Mouse (Mus musculus): Measurements from ENCODE around the gene Cyp26a1. TPM values are rescaled to one million over a fixed set of nuclear protein-coding genes. Genes with fewer than 3 reads are reported as not detected.

Gene Cyp26a1
- polyA plus RNA-seq, 1 experiment = not detected

DNA sequence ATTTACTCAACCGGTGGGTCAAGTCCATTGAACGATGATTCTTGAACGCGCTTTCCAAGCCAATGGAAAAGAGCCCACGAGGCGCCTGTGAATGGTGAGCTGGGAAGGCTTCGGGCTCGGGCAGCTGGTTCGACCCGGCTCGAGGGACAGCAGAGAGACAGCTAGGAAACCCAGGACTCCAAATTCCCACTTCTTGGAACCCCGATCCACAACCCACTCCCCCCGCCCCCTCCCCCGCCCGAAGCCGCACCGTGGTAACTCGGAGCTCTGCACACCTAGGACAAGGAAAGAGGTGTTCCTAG lies 312 bp upstream of the Cyp26a1 start:
- no peak for TF ChIP-seq POLR2A (IDR thresholded peaks at IDR 0.05; ENCODE audit: low read depth, low read length)
- no peak for TF ChIP-seq CTCF (IDR thresholded peaks at IDR 0.05; ENCODE audit: borderline replicate concordance, insufficient read depth, low read length)
- Histone ChIP-seq H3K27ac (ENCODE audit: insufficient read depth, low read length) (no peak overlapping the region), H3K4me3 (ENCODE audit: insufficient read depth, low read length) (no peak overlapping the region), H3K4me1 (ENCODE audit: control insufficient read depth, insufficient read depth, low read length) (peaks cover 7% of the 10 kb centered on the region; the same call in 1 of the 2 replicates)

GRCm38 (mm10) chr19:37698273-37699160 lies 919 bp downstream of the Cyp26a1 start:
- no peak overlapping the region for H3K4me3 ChIP-seq (ENCODE audit: insufficient read depth, low read length)
- no peak for TF ChIP-seq CTCF (IDR thresholded peaks at IDR 0.05; ENCODE audit: borderline replicate concordance, insufficient read depth, low read length)
- TF ChIP-seq POLR2A (IDR thresholded peaks at IDR 0.05; ENCODE audit: low read depth, low read length) = no peak
- H3K27ac ChIP-seq (ENCODE audit: insufficient read depth, low read length) = no peak overlapping the region
- peaks cover 7% of the 10 kb centered on the region; the same call in 1 of the 2 replicates for H3K4me1 ChIP-seq (ENCODE audit: control insufficient read depth, insufficient read depth, low read length)

GRCm38 (mm10) chr19:37699711-37700110 lies 2.1 kb downstream of the Cyp26a1 start:
- no peak for TF ChIP-seq CTCF (IDR thresholded peaks at IDR 0.05; ENCODE audit: borderline replicate concordance, insufficient read depth, low read length)
- peaks cover 7% of the 10 kb centered on the region; the same call in 1 of the 2 replicates for H3K4me1 ChIP-seq (ENCODE audit: control insufficient read depth, insufficient read depth, low read length)
- no peak overlapping the region for H3K4me3 ChIP-seq (ENCODE audit: insufficient read depth, low read length)
- no peak overlapping the region for H3K27ac ChIP-seq (ENCODE audit: insufficient read depth, low read length)

DNA sequence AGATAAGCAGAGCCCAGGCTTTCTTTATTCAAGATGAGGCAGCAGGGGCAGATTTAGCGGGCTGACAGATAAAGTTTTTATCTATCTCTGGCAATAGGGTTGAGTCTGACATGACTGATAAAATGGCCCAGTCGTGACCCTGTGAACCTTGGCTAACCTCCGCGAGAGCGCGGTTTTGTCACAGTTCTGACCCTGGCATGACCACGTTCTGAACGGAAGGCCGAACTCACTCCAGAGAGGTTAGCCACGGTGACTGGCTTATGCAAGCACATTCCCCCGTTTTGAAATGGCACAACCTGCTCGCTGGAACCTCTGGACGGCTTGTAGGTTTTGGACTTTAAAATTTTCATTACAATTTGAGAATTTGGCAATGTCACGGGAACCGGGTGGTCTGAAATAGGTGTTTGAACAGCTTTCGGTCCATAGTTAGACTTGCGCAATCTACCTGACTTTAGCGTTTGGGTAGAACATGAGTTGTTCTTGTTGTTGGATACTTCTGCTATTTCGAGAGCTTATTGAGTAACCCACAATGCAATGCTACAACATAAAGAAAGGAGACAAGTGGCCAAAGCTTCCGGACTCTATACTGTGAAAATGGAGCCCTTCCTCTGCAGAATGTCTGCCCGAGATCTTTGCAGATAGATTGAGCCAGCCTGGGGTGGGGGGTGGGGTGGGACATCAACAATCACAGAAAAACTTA lies 4.9 kb downstream of the Cyp26a1 start:
- Histone ChIP-seq H3K27ac (ENCODE audit: insufficient read depth, low read length) (no peak overlapping the region), H3K4me1 (ENCODE audit: control insufficient read depth, insufficient read depth, low read length) (peaks cover 7% of the 10 kb centered on the region; the same call in 1 of the 2 replicates), H3K4me3 (ENCODE audit: insufficient read depth, low read length) (no peak overlapping the region)
- no peak for TF ChIP-seq CTCF (IDR thresholded peaks at IDR 0.05; ENCODE audit: borderline replicate concordance, insufficient read depth, low read length)
- no peak for TF ChIP-seq POLR2A (IDR thresholded peaks at IDR 0.05; ENCODE audit: low read depth, low read length)

DNA sequence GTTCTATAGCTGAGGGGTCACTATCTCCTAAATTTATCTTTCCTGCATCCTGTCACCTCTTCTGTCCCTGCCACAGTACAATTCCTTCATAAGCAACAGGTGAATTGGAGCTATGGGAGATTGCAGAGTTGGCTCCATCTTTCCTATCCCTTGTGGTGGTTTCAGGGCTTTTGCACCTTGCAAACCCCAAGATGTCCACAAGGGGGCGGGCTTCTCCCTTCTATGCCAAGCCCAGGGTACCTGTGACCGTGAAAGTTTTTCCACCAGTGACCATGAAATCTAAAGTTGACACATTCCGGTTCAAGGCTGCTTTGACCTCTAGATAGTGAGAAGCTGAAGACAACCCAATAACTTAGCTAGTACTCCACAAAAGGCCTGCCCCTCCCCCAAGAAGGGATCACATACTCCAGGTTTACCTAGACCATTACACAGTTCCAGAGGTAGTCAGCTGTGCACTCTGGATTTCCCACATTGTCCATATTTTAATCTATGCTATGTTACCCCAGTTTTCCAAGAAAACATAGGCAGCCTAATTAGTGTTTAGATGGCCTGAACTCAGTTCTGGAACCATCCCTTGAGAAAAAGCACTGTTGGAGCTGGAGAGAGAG lies 6.4 kb downstream of the Cyp26a1 start:
- Histone ChIP-seq H3K27ac (ENCODE audit: insufficient read depth, low read length) (no peak overlapping the region), H3K4me1 (ENCODE audit: control insufficient read depth, insufficient read depth, low read length) (no peaks in the 10 kb centered on the region), H3K4me3 (ENCODE audit: insufficient read depth, low read length) (no peak overlapping the region)
- TF ChIP-seq CTCF (IDR thresholded peaks at IDR 0.05; ENCODE audit: borderline replicate concordance, insufficient read depth, low read length) (no peak), POLR2A (IDR thresholded peaks at IDR 0.05; ENCODE audit: low read depth, low read length) (no peak)

- TF ChIP-seq CTCF (IDR thresholded peaks at IDR 0.05; ENCODE audit: borderline replicate concordance, insufficient read depth, low read length) = no peak
- no peak for TF ChIP-seq POLR2A (IDR thresholded peaks at IDR 0.05; ENCODE audit: low read depth, low read length)
- Histone ChIP-seq H3K27ac (ENCODE audit: insufficient read depth, low read length) (no peak overlapping the region), H3K4me3 (ENCODE audit: insufficient read depth, low read length) (no peak overlapping the region), H3K4me1 (ENCODE audit: control insufficient read depth, insufficient read depth, low read length) (no peaks in the 10 kb centered on the region)
These were observed 8.1 kb downstream of the Cyp26a1 start for GRCm38 (mm10) chr19:37705722-37706121.

DNA sequence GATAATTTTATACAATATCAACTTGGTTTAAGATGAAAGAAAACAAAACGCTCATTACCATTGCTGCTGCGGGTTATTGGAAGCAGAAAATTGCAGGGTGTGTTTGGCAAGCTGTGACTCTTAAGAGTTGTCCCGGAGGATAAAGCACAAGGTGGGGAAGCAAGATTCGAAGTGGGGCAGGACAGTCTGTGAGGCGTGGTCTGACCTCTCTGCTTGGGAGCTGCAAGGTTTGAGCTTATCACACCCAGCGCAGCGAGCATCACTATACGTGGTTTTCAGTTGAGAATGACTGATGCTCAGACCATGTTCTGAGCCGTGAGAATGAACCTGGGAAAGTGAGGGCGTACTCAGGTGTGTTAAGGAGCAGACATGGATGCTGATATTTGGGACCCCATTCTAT lies 17.1 kb downstream of the Cyp26a1 start:
- H3K4me1 ChIP-seq (ENCODE audit: control insufficient read depth, insufficient read depth, low read length) = no peaks in the 10 kb centered on the region
- TF ChIP-seq CTCF (IDR thresholded peaks at IDR 0.05; ENCODE audit: borderline replicate concordance, insufficient read depth, low read length) = no peak
- TF ChIP-seq POLR2A (IDR thresholded peaks at IDR 0.05; ENCODE audit: low read depth, low read length) = no peak

GRCm38 (mm10) chr19:37715980-37716379 lies 18.4 kb downstream of the Cyp26a1 start:
- H3K27ac ChIP-seq (ENCODE audit: insufficient read depth, low read length) = no peak overlapping the region
- no peak overlapping the region for H3K4me3 ChIP-seq (ENCODE audit: insufficient read depth, low read length)
- TF ChIP-seq POLR2A (IDR thresholded peaks at IDR 0.05; ENCODE audit: low read depth, low read length) = no peak
- no peak for TF ChIP-seq CTCF (IDR thresholded peaks at IDR 0.05; ENCODE audit: borderline replicate concordance, insufficient read depth, low read length)
- H3K4me1 ChIP-seq (ENCODE audit: control insufficient read depth, insufficient read depth, low read length) = no peaks in the 10 kb centered on the region

More for the DNA sequence above, 17.1 kb downstream of the Cyp26a1 start:
- Histone ChIP-seq H3K27ac (ENCODE audit: insufficient read depth, low read length) (no peak overlapping the region), H3K4me3 (ENCODE audit: insufficient read depth, low read length) (no peak overlapping the region)

DNA sequence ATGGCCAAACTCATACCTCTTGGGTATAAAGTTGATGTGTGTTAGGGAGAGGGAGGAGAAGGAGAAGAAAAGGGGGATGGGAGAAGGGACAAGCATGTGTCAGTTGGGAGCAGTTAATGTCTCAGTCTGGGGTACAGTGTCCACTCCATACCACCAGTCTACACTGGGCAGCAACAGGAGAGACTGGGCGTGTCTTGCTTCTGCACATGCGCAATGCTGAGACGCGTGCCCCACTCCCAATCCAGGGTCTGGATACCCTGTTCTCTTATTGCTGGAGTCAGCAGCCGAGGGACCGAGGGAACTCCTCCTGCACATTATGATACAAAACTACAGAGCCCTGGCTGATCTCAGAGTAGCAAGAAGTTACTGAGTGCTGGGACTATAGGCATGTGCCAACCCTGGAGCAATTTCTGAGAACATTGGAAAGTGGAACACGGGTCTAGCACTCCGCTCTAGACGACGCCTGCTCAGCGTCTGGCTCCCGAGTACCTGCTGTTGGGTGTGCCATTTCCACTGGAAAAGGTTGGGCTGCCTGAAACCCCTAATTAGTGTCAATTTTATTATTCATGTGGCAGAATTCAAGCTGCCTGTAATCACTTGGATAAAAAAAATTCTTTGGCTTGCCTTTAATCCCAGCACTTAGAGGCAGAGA lies 19.1 kb downstream of the Cyp26a1 start:
- Histone ChIP-seq H3K4me3 (ENCODE audit: insufficient read depth, low read length) (no peak overlapping the region), H3K27ac (ENCODE audit: insufficient read depth, low read length) (no peak overlapping the region), H3K4me1 (ENCODE audit: control insufficient read depth, insufficient read depth, low read length) (no peaks in the 10 kb centered on the region)
- TF ChIP-seq CTCF (IDR thresholded peaks at IDR 0.05; ENCODE audit: borderline replicate concordance, insufficient read depth, low read length) = no peak
- TF ChIP-seq POLR2A (IDR thresholded peaks at IDR 0.05; ENCODE audit: low read depth, low read length) = no peak

Data from embryonic fibroblast, embryonic 13.5 days (primary cell).